Mouse (Mus musculus) testis, adult 2 months (tissue): ENCODE measurements at regions not wholly inside any gene's neighbourhood (a gene's known extent, or its start where the extent isn't known, plus 50 kb on each side); places are given as distances from the start of the nearest gene placed in this dataset.

Source experiments
- CTCF ChIP-seq: fragments of 200-500 bp; IDR thresholded peaks from 2 replicates; pipeline ENCODE4 v1.5.1; 2012; ENCODE audit warnings: low read depth, mild to moderate bottlenecking, inconsistent platforms, low read length, moderate library complexity; ENCODE audit not compliant: control insufficient read depth, insufficient read depth, insufficient replicate concordance
- POLR2A ChIP-seq: fragments of 200-500 bp; IDR thresholded peaks from 2 replicates; pipeline ENCODE4 v1.6.1; 2012; ENCODE audit warnings: low read depth, mild to moderate bottlenecking, inconsistent platforms, low read length, moderate library complexity; ENCODE audit not compliant: control insufficient read depth

GRCm38 (mm10) chr13:6901682-6902081 is 253.1 kb upstream of the Pfkp start:
- TF ChIP-seq POLR2A (no peak), CTCF (no peak)
